Mouse (Mus musculus) retina, adult 2 months (tissue): Measurements from ENCODE around the gene Ehbp1l1.
A peak's percentile ranks its signal among the peaks of the same experiment; 100 is the strongest.
"Not testable (repeated sequence)": the region's sequence is repeated elsewhere in the genome, so short reads cannot be mapped to it uniquely, and the experiment has no call there.

ENCODE experiments used
- DNase-seq: peaks from one replicate; pipeline ENCODE4 v3.0.0-alpha.2; 2012; ENCODE audit warnings: low read depth, low spot score

The Ehbp1l1 gene

DNA sequence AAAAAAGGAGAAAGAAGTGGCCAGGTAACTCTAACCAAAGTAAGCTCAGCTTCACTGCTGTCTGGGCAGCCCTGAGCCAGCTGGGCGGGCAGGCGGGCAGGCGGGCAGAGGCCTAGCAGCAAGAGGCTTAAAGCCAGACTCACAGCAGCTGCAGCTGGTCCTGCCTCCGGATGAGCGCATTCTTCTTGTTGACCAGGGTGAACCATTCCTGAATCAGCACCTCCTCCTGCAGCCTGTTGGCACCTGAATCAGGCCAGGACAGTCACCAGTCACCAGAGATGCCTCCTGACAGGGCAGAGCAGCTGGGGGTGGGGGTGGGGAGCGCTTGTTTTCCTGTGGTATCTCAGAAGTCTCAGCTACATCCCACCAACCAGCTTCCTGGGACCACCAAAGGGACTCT is 16.0 kb downstream of the Ehbp1l1 start:
- DNase-seq: no peak

GRCm38 (mm10) chr19:5704801-5705571 is 21.1 kb downstream of the Ehbp1l1 start:
- no peak for DNase-seq

DNA sequence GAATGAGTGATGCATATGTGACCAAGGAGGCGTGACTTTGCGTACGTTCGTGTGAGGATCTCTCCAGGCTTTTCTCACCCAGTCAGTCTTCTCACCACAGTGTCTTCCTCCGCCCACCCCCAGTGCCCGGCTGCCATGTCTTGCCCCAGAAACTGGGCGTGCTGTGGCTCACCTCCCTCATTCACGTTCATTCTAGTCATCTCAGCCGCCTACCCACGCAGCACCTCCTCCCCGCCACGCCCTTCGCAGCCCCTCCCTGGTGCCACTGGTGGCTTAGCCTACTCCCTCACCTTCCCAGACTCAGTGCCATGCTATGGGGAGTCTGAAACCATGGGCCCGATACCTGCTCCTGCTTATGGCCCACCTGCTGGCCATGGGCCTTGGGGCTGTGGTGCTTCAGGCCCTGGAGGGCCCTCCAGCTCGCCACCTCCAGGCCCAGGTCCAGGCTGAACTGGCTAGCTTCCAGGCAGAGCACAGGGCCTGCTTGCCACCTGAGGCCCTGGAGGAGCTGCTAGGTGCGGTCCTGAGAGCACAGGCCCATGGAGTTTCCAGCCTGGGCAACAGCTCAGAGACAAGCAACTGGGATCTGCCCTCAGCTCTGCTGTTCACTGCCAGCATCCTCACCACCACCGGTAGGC is 21.8 kb downstream of the Ehbp1l1 start, which contains the start of gene Kcnk7:
Gene Kcnk7 (plus strand): TSS at position 205 of the 638 bp plus-strand sequence.
- DNase-seq: no peak

DNA sequence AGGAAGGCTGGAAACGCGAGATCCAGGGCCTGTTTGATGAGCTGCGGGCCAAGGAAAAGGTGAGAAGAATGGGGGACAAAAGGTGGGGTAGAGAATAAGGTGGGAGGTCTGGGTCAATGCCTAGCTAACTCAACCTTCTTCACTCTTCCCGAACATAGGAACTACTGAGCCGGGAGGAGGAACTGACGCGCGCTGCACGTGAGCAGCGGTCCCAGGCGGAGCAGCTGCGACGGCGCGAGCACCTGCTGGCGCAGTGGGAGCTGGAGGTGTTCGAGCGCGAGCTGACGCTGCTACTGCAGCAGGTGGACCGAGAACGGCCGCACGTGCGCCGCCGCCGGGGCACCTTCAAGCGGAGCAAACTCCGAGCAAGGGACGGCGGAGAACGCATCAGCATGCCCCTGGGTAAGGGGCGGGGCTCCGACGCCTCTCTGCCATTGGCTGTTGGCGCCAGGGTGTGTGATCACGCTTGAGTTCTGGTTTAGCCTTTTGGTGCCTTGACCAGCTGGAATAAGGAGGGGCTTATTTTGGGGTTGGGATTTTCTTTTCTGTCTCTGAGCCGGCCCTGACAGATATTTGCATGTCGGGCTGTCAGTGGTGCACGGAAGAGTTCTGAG is 30.2 kb downstream of the Ehbp1l1 start:
- no peak for DNase-seq

GRCm38 (mm10) chr19:5693801-5694200 is 32.3 kb downstream of the Ehbp1l1 start:
- no peak for DNase-seq

DNA sequence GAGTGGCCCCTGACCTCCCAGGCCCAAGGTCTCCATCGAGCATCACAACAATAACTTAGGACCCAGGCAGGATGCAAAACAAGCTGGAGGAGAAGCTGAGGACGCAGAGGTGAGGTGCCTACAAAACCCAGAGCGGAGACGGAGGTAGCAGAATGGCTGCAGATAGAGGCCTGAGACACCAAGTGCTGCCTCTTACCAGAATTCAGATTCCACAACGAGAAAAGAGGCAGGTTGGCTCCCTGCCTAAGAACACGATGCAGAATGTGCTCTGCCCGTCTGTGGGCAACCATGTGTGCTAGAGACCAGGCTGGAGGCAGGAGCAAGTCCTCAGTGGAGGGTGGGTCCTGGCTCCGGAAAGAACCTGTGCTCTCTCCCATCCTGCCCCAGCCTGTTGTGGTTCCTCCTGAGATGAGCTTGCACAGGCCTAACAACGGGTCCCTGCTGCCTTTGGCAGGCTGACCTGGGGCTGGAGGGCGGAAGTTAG is 33.2 kb downstream of the Ehbp1l1 start:
- DNase-seq: no peak

DNA sequence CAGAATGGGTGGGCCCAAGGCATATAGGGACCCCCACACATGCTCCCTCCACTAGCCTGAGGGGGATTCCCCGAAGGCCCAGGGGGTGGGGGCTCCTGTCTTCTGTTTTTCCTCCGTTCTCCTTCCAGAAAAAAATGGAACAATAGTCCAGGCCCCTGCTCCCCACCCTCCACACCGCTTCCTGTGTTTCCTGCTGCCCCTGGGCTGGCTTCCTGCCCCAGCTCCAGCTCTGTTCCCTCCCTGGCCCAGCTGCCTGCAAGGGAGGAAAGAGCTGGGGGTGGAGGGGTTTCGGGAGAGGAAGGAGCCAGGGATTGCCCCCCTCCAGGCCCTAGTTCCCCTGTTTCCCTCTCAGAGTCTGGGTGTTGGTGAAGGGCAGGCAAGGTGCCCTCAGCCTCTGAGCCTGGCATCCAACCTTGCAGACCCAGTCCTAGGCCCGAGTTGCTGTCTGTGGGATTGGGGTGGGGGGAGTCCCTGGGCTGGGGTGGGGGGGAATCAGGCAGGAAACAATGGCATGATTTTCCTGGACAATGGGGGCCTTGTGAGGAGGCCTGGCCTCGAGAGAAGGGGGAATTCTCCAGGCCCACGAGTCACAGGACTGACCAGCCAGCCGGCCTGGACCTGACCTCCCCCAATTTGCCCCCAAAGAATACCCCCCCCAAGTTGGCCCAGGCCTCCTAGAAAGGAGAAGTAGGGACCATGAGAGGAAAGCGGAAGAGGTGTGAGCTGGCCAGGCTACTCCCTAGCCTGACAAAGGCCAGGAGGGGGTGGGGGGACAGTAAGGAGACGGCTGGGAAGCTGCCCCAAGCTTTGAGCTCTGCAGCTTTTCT is 33.8 kb downstream of the Ehbp1l1 start:
- DNase-seq: no peak

- DNase-seq: no peak
These were observed 34.5 kb downstream of the Ehbp1l1 start for GRCm38 (mm10) chr19:5691601-5692000.

DNA sequence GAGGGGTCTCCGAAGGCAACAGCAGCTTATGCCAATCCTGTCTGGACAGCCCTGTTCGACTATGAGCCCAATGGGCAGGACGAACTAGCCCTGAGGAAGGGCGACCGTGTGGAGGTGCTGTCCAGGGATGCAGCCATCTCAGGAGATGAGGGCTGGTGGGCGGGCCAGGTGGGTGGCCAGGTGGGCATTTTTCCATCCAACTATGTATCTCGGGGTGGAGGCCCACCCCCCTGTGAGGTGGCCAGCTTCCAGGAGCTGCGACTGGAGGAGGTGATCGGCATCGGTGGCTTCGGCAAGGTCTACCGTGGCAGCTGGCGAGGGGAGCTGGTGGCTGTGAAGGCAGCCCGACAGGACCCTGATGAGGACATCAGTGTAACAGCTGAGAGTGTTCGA is 35.8 kb downstream of the Ehbp1l1 start:
- no peak for DNase-seq

GRCm38 (mm10) chr19:5689565-5690342 is 36.4 kb downstream of the Ehbp1l1 start:
- DNase-seq: peak; percentile 30

DNA sequence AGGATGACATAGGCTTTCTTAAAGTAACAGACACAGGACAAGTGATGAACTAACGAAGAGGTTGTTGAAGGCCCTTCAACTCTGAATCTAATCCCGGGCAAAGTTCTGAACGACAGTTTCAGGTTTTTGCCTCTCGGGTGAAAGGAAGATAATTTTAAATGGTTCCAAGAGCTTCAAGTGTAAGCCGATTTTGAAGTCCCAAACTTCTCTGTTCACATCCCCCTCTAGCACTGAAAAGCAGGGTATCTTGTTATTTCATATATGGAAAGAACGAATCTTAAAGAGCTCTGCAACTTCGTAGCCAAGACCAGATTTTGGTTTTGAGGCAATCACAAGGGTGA is 37.1 kb downstream of the Ehbp1l1 start:
- no peak for DNase-seq

DNA sequence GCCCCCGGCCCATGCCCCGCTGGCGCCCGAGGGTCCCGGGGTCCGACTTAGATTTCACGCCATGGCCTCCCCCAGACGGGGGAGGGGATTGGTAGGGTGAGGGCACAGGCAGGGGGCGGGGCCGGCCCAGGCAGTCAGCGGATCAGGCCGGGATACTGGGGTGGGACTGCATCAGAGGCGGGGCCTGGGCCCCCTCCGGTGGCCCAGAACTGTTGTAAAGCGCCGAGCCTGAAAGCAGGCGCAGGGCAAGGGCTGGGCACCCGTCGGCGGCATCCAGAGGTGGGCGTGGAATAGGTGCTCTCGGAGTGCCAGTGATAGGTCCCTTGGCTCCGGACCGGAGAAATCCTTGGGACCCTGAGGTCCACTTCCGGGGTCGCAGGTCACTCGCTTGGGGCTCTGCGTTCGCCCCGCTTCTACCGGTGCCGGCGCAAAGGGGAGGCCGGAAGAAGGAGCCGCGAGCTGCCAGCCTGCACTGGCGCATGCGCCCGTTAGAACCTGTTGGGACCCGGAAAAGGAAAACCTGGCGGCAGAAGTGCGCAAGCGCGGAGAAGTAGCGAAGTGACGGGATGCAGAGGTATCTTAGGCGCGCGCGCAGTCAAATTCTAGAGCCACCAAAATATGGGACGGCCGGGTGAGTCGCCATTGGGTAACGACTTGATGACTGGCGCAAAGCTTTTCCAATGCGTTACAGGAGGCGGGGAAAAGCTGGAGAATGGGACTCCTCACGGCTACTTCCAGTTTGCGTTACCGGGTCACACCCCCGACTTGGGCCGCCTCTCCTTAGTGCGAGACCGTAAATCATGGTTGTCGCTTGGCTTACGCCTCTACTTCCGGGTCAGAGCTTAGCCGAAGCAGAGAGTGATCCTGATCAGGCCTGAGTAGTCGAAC is 37.7 kb downstream of the Ehbp1l1 start, which contains the start of the genes Map3k11 and Pcnx3:
Gene Map3k11 (plus strand): TSS at position 543 of the 888 bp plus-strand sequence.
Gene Pcnx3 (minus strand): TSS at position 709 of the 888 bp plus-strand sequence.
- peak; percentile 96 for DNase-seq

DNA sequence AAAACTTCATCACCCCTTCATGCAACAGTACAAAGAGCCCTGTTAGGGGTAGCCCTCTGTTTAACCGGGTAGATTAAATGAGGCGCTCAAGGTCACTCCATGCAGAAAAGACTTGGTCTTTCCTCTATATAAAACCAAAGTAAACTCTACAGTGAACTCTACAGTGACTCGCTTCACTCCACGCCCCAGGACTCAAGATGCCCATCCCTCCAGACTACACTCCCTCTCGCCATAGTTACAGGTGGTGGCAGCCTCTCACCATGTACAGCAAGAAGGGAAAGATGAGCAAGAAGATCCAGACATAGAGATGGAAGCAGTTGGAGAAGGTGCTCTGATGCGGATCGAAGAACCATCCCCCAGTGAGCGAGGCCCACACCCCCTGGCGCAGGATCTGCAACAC is 38.4 kb downstream of the Ehbp1l1 start:
- DNase-seq: no peak

DNA sequence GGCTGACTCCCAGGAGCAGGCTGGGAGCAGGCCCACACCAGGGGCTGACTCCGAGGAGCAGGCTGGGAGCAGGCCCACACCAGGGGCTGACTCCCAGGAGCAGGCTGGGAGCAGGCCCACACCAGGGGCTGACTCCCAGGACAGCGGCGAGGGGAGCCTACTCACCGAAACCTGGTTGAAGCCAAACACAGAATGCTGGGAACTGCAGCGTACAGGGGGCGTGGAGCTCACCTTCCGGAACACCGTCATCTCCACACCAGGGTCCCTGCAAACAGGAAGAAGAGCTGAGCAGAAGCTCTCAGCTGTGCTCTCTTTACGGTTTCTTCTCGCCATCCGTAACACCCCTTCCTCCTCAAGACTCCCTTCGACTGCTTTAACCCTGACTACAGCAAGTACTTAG is 39.2 kb downstream of the Ehbp1l1 start:
- DNase-seq: not testable (repeated sequence)

DNA sequence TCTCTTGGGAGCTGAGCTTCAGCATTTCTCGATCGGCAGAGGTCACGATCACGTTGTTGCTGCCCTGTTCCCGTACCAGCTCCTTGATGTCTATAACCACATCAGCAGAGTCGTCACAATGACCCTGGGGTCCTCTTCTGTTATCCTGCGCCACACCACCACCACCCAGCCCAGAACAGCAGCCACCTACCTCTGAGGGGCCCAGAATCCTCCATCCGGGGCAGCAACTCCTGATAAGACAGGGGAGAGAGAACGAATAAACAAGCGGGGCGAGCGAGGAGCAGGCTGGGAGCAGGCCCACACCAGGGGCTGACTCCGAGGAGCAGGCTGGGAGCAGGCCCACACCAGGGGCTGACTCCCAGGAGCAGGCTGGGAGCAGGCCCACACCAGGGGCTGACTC is 39.7 kb downstream of the Ehbp1l1 start:
- no peak for DNase-seq

GRCm38 (mm10) chr19:5685861-5686260 is 40.3 kb downstream of the Ehbp1l1 start:
- no peak for DNase-seq

GRCm38 (mm10) chr19:5685431-5685830 is 40.7 kb downstream of the Ehbp1l1 start:
- no peak for DNase-seq

DNA sequence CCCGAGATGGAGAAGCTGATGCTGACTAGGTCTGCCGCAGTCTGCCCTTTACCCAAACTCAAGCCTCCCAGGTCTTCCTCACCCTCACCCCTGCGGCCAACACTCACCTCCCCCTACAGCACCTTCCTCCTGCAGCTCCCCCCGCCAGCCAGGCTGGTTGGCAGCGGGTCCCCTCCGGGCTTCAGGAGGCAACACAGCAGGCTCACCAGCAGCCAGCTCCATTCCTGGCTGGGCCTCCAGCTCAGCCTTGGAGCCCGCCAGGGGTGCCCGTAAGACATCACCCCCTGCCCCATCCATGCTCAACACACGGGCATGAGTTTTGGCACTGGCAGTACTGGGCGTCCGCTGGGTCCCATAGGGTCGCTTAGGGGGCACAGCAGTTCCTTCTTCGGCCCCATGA is 41.1 kb downstream of the Ehbp1l1 start:
- no peak for DNase-seq

- no peak for DNase-seq
These were observed 41.9 kb downstream of the Ehbp1l1 start for GRCm38 (mm10) chr19:5684236-5684635.

- no peak for DNase-seq
These were observed 45.7 kb downstream of the Ehbp1l1 start for GRCm38 (mm10) chr19:5680432-5680831.
